Mouse (Mus musculus): ENCODE results near the gene Add3.

GRCm38 (mm10) chr19:53178611-53179528 is 38.6 kb downstream of the Add3 start:
- no peak for TF ChIP-seq MYC (IDR thresholded peaks at IDR 0.05; ENCODE audit: low read depth, low read length)
- TF ChIP-seq CTCF (conservative IDR thresholded peaks at IDR 0.05 in 1 of 2, IDR thresholded peaks at IDR 0.05 in 1 of 2; ENCODE audit: low read depth in 2 of 2, low read length in 2 of 2): no peak
